Mouse (Mus musculus) heart, embryonic 14.5 days (tissue): Measurements from ENCODE around the gene Sec23b. TPM values are rescaled to one million over a fixed set of nuclear protein-coding genes. Genes with fewer than 3 reads are reported as not detected.

Source experiments
- ATAC-seq: fragments of 200-750 bp; cut with Nextera tagmentation; 2 replicates; pipeline ENCODE4 v1.8.0; 2017; ENCODE audit warnings: low read depth, moderate TSS enrichment; ENCODE audit not compliant: insufficient number of reproducible peaks, insufficient read depth, low FRiP score
- H3K27ac ChIP-seq, 2 experiments: fragments of 200-500 bp in 1 of 2; fragments of 300-500 bp in 1 of 2; sonication (generic) in 1 of 2; replicated peaks in 1 of 2; 2 replicates each; pipeline ENCODE4 v1.5.1; 2012 to 2014; ENCODE audit warnings: low read depth in 2 of 2, low read length in 2 of 2, control low read depth in 1 of 2, mild to moderate bottlenecking in 1 of 2, mixed read lengths in 1 of 2; ENCODE audit not compliant: control insufficient read depth in 1 of 2, insufficient read depth in 1 of 2
- H3K27me3 ChIP-seq: fragments of 300-500 bp; sonication (generic); 2 replicates; pipeline ENCODE4 v1.6.1; 2014; ENCODE audit warnings: mild to moderate bottlenecking, low read length, control low read depth; ENCODE audit not compliant: control insufficient read depth, insufficient read depth
- H3K36me3 ChIP-seq: fragments of 300-500 bp; sonication (generic); 2 replicates; pipeline ENCODE4 v1.6.1; 2014; ENCODE audit warnings: mild to moderate bottlenecking, control low read depth, low read length, mixed read lengths; ENCODE audit not compliant: control insufficient read depth, insufficient read depth
- H3K4me1 ChIP-seq, 2 experiments: fragments of 200-500 bp in 1 of 2; fragments of 300-500 bp in 1 of 2; sonication (generic) in 1 of 2; 2 replicates each; pipeline ENCODE4 v1.6.1; 2012 to 2014; ENCODE audit warnings: low read length in 2 of 2, control low read depth in 1 of 2, mixed read lengths in 1 of 2; ENCODE audit not compliant: control insufficient read depth in 2 of 2, insufficient read depth in 2 of 2
- H3K4me2 ChIP-seq: fragments of 300-500 bp; sonication (generic); 2 replicates; pipeline ENCODE4 v1.6.1; 2014; ENCODE audit warnings: mild to moderate bottlenecking, low read length
- H3K4me3 ChIP-seq, 2 experiments: fragments of 200-500 bp in 1 of 2; fragments of 300-500 bp in 1 of 2; sonication (generic) in 1 of 2; 2 replicates each; pipeline ENCODE4 v1.5.1; 2012 to 2014; ENCODE audit warnings: low read length in 2 of 2, mild to moderate bottlenecking in 2 of 2, control low read depth in 1 of 2, low read depth in 1 of 2, moderate library complexity in 1 of 2; ENCODE audit not compliant: control insufficient read depth in 1 of 2, insufficient read depth in 1 of 2
- H3K9ac ChIP-seq: fragments of 300-500 bp; sonication (generic); 2 replicates; pipeline ENCODE4 v1.6.1; 2014; ENCODE audit warnings: mild to moderate bottlenecking, low read length
- H3K9me3 ChIP-seq: fragments of 300-500 bp; sonication (generic); 2 replicates; pipeline ENCODE4 v1.6.1; 2016; ENCODE audit warnings: low read length, control low read depth; ENCODE audit not compliant: control insufficient read depth
- WGBS: fragments of 180-500 bp; shearing (Covaris S2); extraction: QIAGEN DNeasy Blood & Tissue Kit; methylation state at CpG from one replicate; pipeline ENCODE4 v1.1.7; 2014; 5-methylcytosine and 5-hydroxymethylcytosine counted together
- polyA plus RNA-seq: library from polyadenylated mRNA; unstranded; fragments of >200 nt; fragmentation: Nextera tagmentation; extraction: Ambion mirVana; gene quantifications from 2 replicates; pipeline ENCODE4 v1.2.1, GENCODE M21; 2014

The Sec23b gene
- polyA plus RNA-seq, 1 experiment from 2014 or later = 39.5 TPM

DNA sequence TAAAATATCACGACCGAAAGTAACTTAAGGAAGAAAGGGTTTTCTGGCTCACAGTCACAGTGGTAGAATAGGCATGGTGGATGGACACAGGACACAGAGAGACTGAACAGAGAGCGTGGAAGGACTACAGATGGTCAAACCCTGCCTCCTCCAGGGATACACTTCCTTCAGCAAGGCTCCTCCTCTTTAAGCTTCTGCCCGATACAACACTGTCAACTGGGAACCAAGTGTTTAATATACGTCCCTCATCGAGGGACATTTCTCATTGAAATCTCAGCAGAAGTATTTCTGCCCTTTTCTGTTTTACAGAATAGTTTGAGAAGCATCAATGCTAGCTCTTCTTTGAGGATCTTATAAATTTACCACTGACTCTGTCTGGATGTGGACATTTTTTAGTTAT lies 57.9 kb downstream of the Sec23b start:
- 91% methylated on average over 6 of the region's 6 CpGs for WGBS
- Histone ChIP-seq H3K4me1 (peaks cover 2 to 6% of the 10 kb centered on the region in 2 experiments; a peak in 1 of 4 replicates), H3K36me3 (no peaks in the 10 kb centered on the region), H3K27ac (no peak overlapping the region), H3K9ac (no peak overlapping the region), H3K9me3 (no peaks in the 10 kb centered on the region), H3K4me3 (no peak overlapping the region), H3K27me3 (no peaks in the 10 kb centered on the region), H3K4me2 (no peak overlapping the region)
- no peak for ATAC-seq

DNA sequence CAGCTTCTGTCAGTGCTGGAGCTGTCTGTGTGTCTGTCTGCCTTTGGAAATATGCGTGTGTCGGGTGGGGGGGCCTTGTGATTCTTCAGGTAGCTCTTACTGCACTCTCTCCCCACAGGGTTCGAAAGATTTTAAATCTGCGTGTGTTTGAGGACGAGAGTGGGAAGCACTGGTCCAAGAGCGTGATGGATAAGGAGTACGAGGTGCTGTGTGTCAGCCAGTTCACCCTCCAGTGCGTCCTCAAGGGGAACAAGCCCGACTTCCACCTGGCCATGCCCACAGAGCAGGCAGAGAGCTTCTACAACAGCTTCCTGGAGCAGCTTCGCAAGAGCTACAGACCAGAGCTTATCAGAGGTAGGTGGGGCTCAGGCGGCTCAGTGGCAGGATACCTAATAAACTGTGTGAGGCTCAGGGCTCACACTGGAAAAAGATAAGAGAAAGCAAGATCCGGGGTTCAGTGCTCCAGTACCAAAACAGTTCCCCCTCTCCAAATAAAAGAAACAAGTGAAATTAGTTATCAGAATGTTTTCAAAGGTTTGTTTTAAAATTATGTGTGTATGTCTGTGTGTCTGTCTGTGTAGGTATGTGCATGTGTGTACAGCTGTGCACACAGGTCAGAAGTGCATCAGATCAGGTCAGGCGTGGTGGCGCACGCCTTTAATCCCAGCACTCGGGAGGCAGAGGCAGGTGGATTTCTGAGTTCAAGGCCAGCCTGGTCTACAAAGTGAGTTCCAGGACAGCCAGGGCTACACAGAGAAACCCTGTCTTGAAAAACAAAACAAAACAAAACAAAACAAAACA lies 61.2 kb downstream of the Sec23b start:
- H3K36me3 ChIP-seq = no peaks in the 10 kb centered on the region
- peaks cover 2 to 6% of the 10 kb centered on the region in 2 experiments; a peak in 1 of 4 replicates for H3K4me1 ChIP-seq
- H3K27me3 ChIP-seq = no peaks in the 10 kb centered on the region
- no peak for ATAC-seq
- H3K4me3 ChIP-seq = no peak overlapping the region
- no peak overlapping the region for H3K4me2 ChIP-seq
- 50% methylated on average over 16 of the region's 16 CpGs for WGBS
- H3K9ac ChIP-seq = no peak overlapping the region
- H3K9me3 ChIP-seq = no peaks in the 10 kb centered on the region
- no peak overlapping the region for H3K27ac ChIP-seq

DNA sequence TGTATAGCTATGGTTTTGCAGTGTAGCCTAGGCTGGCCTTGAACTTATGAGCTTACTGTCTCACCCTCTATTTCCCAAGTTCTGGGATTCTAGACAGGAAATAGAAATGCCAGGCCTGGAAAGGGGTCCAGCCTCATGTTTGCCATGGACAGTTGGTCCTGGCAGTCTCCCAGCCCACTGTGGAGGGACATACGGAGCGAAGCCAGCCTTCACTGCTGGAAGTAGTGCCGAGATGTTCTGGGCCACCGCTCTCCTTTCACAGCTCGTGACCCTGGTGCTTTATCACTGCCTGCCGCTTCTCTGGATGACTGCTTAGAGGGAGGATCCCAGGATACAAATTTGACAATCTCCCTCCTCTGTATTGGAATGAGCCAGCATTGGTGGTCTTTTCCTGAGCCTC lies 65.5 kb downstream of the Sec23b start:
- H3K36me3 ChIP-seq = no peaks in the 10 kb centered on the region
- no peak for ATAC-seq
- 89% methylated on average over 6 of the region's 6 CpGs for WGBS
- no peak overlapping the region for H3K4me2 ChIP-seq
- H3K4me3 ChIP-seq = no peak overlapping the region
- H3K27ac ChIP-seq = no peak overlapping the region
- H3K9me3 ChIP-seq = no peaks in the 10 kb centered on the region
- H3K27me3 ChIP-seq = no peaks in the 10 kb centered on the region
- H3K4me1 ChIP-seq = peaks cover 2 to 6% of the 10 kb centered on the region in 2 experiments; a peak in 1 of 4 replicates
- no peak overlapping the region for H3K9ac ChIP-seq

GRCm38 (mm10) chr2:144633551-144633950 lies 77.5 kb downstream of the Sec23b start:
- Histone ChIP-seq H3K27ac (no peak overlapping the region), H3K4me3 (no peak overlapping the region), H3K4me2 (no peak overlapping the region), H3K4me1 (no peaks in the 10 kb centered on the region), H3K9me3 (peaks cover 4% of the 10 kb centered on the region; the same call in 1 of the 2 replicates), H3K9ac (no peak overlapping the region), H3K36me3 (no peaks in the 10 kb centered on the region), H3K27me3 (no peaks in the 10 kb centered on the region)
- ATAC-seq = no peak
- WGBS = 72% methylated on average over 2 of the region's 2 CpGs

DNA sequence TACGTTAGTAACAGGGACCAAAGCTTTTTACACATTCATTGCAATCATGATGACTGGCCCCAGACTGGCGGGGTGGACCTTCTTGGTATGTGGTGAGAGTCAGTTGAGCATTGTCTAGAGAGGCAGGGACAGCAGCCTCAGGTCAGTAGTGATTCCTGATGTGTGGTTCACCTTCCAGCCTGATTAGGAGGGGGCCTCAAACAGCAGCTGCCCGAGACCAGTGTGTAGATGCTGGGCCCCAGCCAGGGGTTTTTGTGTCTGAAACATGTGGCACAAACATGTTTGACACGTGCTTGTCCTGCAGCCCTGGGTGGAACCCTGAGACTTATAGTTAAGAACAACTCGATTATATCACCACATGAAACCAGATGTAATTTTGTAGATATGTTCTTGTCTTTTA lies 78.2 kb downstream of the Sec23b start:
- Histone ChIP-seq H3K27ac (no peak overlapping the region), H3K4me3 (no peak overlapping the region), H3K36me3 (no peaks in the 10 kb centered on the region), H3K4me1 (no peaks in the 10 kb centered on the region), H3K9ac (no peak overlapping the region), H3K4me2 (no peak overlapping the region), H3K9me3 (peaks cover 4% of the 10 kb centered on the region; the same call in 1 of the 2 replicates), H3K27me3 (no peaks in the 10 kb centered on the region)
- WGBS = 68% methylated on average over 5 of the region's 5 CpGs
- ATAC-seq = no peak

DNA sequence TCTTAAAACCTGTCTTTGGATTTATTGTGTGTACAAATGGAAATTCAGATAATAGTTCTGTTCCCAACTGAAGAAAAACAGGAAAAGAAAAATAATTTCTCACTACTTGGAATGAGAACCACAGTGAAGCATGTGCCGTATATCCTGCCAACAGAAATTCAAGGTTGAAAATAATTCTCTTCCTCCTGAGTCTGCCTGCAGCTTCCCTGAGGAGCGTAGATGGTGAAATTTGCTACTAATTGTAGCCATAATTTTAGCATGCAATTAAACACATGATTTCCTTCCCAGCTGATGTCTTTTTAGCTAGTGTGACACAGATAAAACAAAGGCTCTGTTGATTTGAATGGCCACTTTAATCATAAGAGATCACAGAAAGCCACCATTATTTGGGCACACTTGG lies 78.7 kb downstream of the Sec23b start:
- Histone ChIP-seq H3K27me3 (no peaks in the 10 kb centered on the region), H3K9ac (no peak overlapping the region), H3K4me1 (no peaks in the 10 kb centered on the region), H3K4me2 (no peak overlapping the region), H3K36me3 (no peaks in the 10 kb centered on the region), H3K27ac (no peak overlapping the region), H3K4me3 (no peak overlapping the region), H3K9me3 (peaks cover 4% of the 10 kb centered on the region; the same call in 1 of the 2 replicates)
- WGBS = 90% methylated on average over 2 of the region's 2 CpGs
- no peak for ATAC-seq

DNA sequence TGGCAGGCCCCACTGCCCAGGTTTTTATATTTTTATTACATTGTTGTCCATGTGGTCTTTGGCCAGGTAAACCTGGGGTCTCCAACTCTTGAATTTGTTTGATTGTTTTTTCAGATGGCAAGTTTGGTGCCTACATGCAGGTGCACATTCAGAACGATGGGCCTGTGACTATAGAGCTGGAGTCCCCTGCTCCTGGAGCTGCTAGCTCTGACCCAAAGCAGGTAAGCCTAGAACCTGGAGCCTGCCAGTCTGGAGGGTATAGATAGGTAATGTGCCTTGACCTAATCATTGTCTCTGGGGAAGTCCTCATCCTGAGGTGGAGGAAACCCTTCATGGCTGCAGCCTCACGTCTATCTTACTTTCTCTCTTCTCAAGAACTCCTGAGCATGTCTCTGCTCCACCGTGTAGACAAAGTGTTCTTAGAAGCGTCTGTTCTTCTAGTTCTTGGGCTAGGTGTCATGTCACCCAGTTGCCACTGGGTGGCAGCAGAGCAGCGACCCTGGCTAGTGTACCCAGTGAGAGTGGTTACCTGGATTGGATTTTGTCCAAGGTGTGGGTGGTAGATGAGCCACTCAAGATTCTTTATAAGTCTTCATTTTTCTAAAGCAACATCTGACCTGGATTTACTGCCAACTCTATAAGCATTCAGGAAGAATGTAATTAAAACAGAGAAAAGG lies 79.8 kb downstream of the Sec23b start:
- 0 out of 4 replicates have a peak, but pooled peaks cover 0 to 3% of the 10 kb centered on the region in 2 experiments for H3K4me1 ChIP-seq
- H3K27ac ChIP-seq = no peak overlapping the region
- ATAC-seq = 0 out of 2 replicates have a peak, but pooled peaks have one; percentile 26
- H3K9me3 ChIP-seq = peaks cover 4% of the 10 kb centered on the region; the same call in 1 of the 2 replicates
- 18% methylated on average over 5 of the region's 5 CpGs for WGBS
- H3K4me3 ChIP-seq = no peak overlapping the region
- no peak overlapping the region for H3K9ac ChIP-seq
- no peak overlapping the region for H3K4me2 ChIP-seq
- H3K27me3 ChIP-seq = no peaks in the 10 kb centered on the region
- no peaks in the 10 kb centered on the region for H3K36me3 ChIP-seq
